27 mouse cellular contexts compared by ENCODE assay signal in genomic region chr3:129076396-129076795, GRCm38 (mm10).
DNase-seq lines count a peak whose midpoint lies in the region; ATAC-seq and TF ChIP-seq lines count a peak whose summit lies in the region.
"Had no signal": no experiment of that assay in that cellular context is flagged by ENCODE, and none has a peak within 500 bp of the region (broad histone marks: within the 10 kb centered on the region; RNA-seq: fewer than 3 reads in every experiment).

No protein-coding gene starts in this region.

- H3K36me3 ChIP-seq in lung, embryonic 14.5 days (ENCODE audit: insufficient read depth), result no peaks in the 10 kb centered on the region
- no peaks in the 10 kb centered on the region for H3K36me3 ChIP-seq in limb, embryonic 11.5 days (ENCODE audit: control insufficient read depth, insufficient read depth, low read length)
- no peaks in the 10 kb centered on the region for H3K36me3 ChIP-seq in neural tube, embryonic 15.5 days
- H3K36me3 ChIP-seq: embryonic facial prominence, embryonic 13.5 days; forebrain, embryonic 12.5 days; forebrain, embryonic 15.5 days; heart, embryonic 10.5 days; heart, embryonic 13.5 days had no signal

- TF ChIP-seq CTCF in lung, embryonic 14.5 days (IDR thresholded peaks at IDR 0.05; ENCODE audit: low read depth), result no peak

- DNase-seq in lung, embryonic 14.5 days, result peak; percentile 5
- DNase-seq in lung, adult 18-20 months, result no peak
- peak; percentile 54 for DNase-seq in embryo, embryonic 11 days
- peak; percentile 75 for DNase-seq in forelimb bud, embryonic 11.5 days (ENCODE audit: low read depth, low spot score)
- DNase-seq in limb, embryonic 11.5 days (ENCODE audit: low spot score), result peak; percentile 65
- no peak for DNase-seq in thymus, postnatal 14 days
- DNase-seq in cerebellum, adult 11 months, result no peak
- DNase-seq: adrenal gland, adult 2 months; adrenal gland, postnatal 25 days; cerebellum, adult 2 months; cerebellum, adult 9-11 months; cerebellum, postnatal 25 days; gastrocnemius, postnatal 10 days; gastrocnemius, postnatal 36 days; heart, adult 2 months; heart, postnatal 14 days; heart, postnatal 4 days had no signal

- WGBS in lung, embryonic 14.5 days, result 29% methylated on average over 1 of the region's 1 CpGs
- 5% methylated on average over 1 of the region's 1 CpGs for WGBS in limb, embryonic 11.5 days
- WGBS in neural tube, embryonic 15.5 days, result 6% methylated on average over 1 of the region's 1 CpGs

- H3K4me3 ChIP-seq in lung, embryonic 14.5 days (ENCODE audit: low read depth, low read length), result no peak overlapping the region
- no peak overlapping the region for H3K4me3 ChIP-seq in limb, embryonic 11.5 days (ENCODE audit: low read depth, low read length)
- no peak overlapping the region for H3K4me3 ChIP-seq in neural tube, embryonic 15.5 days (replicated peaks)
- H3K4me3 ChIP-seq: embryonic facial prominence, embryonic 13.5 days; erythroblast, embryonic 14.5 days; forebrain, embryonic 12.5 days; forebrain, embryonic 15.5 days; heart, adult 2 months; heart, embryonic 10.5 days; heart, embryonic 13.5 days had no signal

- H3K27ac ChIP-seq in lung, embryonic 14.5 days (ENCODE audit: low read depth), result no peak overlapping the region
- H3K27ac ChIP-seq in limb, embryonic 11.5 days (replicated peaks; ENCODE audit: low read depth, low read length), result no peak overlapping the region
- no peak overlapping the region for H3K27ac ChIP-seq in neural tube, embryonic 15.5 days (replicated peaks)
- H3K27ac ChIP-seq: embryonic facial prominence, embryonic 13.5 days; forebrain, embryonic 12.5 days; forebrain, embryonic 15.5 days; heart, adult 2 months; heart, embryonic 10.5 days; heart, embryonic 13.5 days; hindbrain, embryonic 14.5 days; hindbrain, postnatal 0 days had no signal

- no peak for ATAC-seq in lung, embryonic 14.5 days (ENCODE audit: insufficient read depth)
- no peak for ATAC-seq in limb, embryonic 11.5 days (ENCODE audit: insufficient number of reproducible peaks, low FRiP score, low TSS enrichment, low read depth)
- ATAC-seq in neural tube, embryonic 15.5 days (ENCODE audit: low FRiP score), result no peak
- ATAC-seq: CD4-positive, CD25-positive, alpha-beta regulatory T cell, adult 4 months; forebrain, embryonic 15.5 days; hindbrain, postnatal 0 days had no signal

- H3K9me3 ChIP-seq in lung, embryonic 14.5 days (ENCODE audit: low read depth, low read length), result no peaks in the 10 kb centered on the region
- no peaks in the 10 kb centered on the region for H3K9me3 ChIP-seq in limb, embryonic 11.5 days (ENCODE audit: control insufficient read depth, low read length)
- no peaks in the 10 kb centered on the region for H3K9me3 ChIP-seq in neural tube, embryonic 15.5 days (replicated peaks)
- H3K9me3 ChIP-seq: embryonic facial prominence, embryonic 13.5 days; forebrain, embryonic 12.5 days; forebrain, embryonic 15.5 days; heart, embryonic 10.5 days; heart, embryonic 13.5 days had no signal

- H3K9ac ChIP-seq in lung, embryonic 14.5 days, result no peak overlapping the region
- H3K9ac ChIP-seq in limb, embryonic 11.5 days (ENCODE audit: low read length), result no peak overlapping the region
- H3K9ac ChIP-seq in neural tube, embryonic 15.5 days (replicated peaks), result no peak overlapping the region
- H3K9ac ChIP-seq: embryonic facial prominence, embryonic 13.5 days; forebrain, embryonic 12.5 days; forebrain, embryonic 15.5 days; heart, embryonic 13.5 days; hindbrain, embryonic 14.5 days had no signal

- no peaks in the 10 kb centered on the region for H3K27me3 ChIP-seq in lung, embryonic 14.5 days (ENCODE audit: insufficient read depth, low read length)
- H3K27me3 ChIP-seq in limb, embryonic 11.5 days (ENCODE audit: control insufficient read depth, insufficient read depth, low read length), result no peaks in the 10 kb centered on the region
- no peaks in the 10 kb centered on the region for H3K27me3 ChIP-seq in neural tube, embryonic 15.5 days (replicated peaks)
- H3K27me3 ChIP-seq: forebrain, embryonic 12.5 days; forebrain, embryonic 15.5 days; heart, embryonic 13.5 days had no signal

- H3K4me2 ChIP-seq in lung, embryonic 14.5 days, result no peak overlapping the region
- H3K4me2 ChIP-seq in limb, embryonic 11.5 days (ENCODE audit: low read depth, severe bottlenecking), result no peak overlapping the region
- H3K4me2 ChIP-seq in neural tube, embryonic 15.5 days, result no peak overlapping the region
- H3K4me2 ChIP-seq: embryonic facial prominence, embryonic 13.5 days; forebrain, embryonic 12.5 days; forebrain, embryonic 15.5 days; heart, embryonic 13.5 days; hindbrain, embryonic 14.5 days had no signal

- H3K4me1 ChIP-seq in lung, embryonic 14.5 days (ENCODE audit: insufficient read depth), result no peaks in the 10 kb centered on the region
- no peaks in the 10 kb centered on the region for H3K4me1 ChIP-seq in limb, embryonic 11.5 days (ENCODE audit: control insufficient read depth, insufficient read depth, low read length)
- H3K4me1 ChIP-seq in neural tube, embryonic 15.5 days, result no peaks in the 10 kb centered on the region
- H3K4me1 ChIP-seq: embryonic facial prominence, embryonic 13.5 days; heart, embryonic 10.5 days; heart, embryonic 13.5 days had no signal

Comparison
In these comparisons a context has a peak if more than half of its experiments do, and no peak if none do; other contexts are left out.
1. DNase-seq: peak in lung, embryonic 14.5 days (single experiment), embryo, embryonic 11 days (single experiment), forelimb bud, embryonic 11.5 days (single experiment) and limb, embryonic 11.5 days (single experiment); none in lung, adult 18-20 months (0 of 2), thymus, postnatal 14 days (single experiment) and cerebellum, adult 11 months (single experiment).